Mouse (Mus musculus) liver, adult 2 months (tissue): ENCODE data around the gene 4930469K13Rik.

Experiments
- CTCF ChIP-seq: fragments of 200-500 bp; IDR thresholded peaks from 2 replicates; pipeline ENCODE4 v1.5.1; 2011; ENCODE audit warnings: low read depth, low read length, control low read depth
- POLR2A ChIP-seq: fragments of 200-500 bp; IDR thresholded peaks from 2 replicates; pipeline ENCODE4 v1.6.1; 2011; ENCODE audit warnings: low read length, control low read depth; ENCODE audit not compliant: insufficient read depth; ENCODE audit errors: extremely low read depth

GRCm38 (mm10) chr11:34063257-34063656 is 35.1 kb downstream of the 4930469K13Rik start:
- TF ChIP-seq POLR2A = no peak
- TF ChIP-seq CTCF = no peak
